Mouse (Mus musculus): Measurements from ENCODE around the gene Pilrb1.

DNA sequence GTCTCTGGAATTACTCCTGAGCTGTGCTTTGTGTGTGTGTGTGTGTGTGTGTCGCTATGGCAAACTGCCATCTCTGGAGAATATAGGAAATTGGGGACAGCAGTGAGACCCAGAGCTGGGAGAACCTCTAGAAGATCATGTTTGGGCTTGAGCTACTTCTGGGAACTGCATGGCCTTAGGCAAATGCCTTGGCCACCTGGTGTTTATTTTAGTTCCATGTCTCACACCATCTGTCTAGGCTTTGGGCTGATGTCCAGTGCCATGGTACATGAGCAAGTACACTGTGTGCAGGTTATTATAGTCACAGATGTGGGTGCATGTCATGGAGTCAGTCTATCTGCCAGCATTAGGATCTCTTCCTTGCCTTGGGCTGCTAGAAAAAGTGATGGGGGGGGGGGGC lies 35.3 kb downstream of the Pilrb1 start:
- TF ChIP-seq CTCF (IDR thresholded peaks at IDR 0.05) (no peak), EP300 (IDR thresholded peaks at IDR 0.05; ENCODE audit: insufficient read depth, low read depth, low read length) (no peak)
